Mouse (Mus musculus): ENCODE data around the gene Utf1. TPM values are rescaled to one million over a fixed set of nuclear protein-coding genes. Genes with fewer than 3 reads are reported as not detected.

The Utf1 gene
- polyA plus RNA-seq, 1 experiment from 2014 or later: not detected

DNA sequence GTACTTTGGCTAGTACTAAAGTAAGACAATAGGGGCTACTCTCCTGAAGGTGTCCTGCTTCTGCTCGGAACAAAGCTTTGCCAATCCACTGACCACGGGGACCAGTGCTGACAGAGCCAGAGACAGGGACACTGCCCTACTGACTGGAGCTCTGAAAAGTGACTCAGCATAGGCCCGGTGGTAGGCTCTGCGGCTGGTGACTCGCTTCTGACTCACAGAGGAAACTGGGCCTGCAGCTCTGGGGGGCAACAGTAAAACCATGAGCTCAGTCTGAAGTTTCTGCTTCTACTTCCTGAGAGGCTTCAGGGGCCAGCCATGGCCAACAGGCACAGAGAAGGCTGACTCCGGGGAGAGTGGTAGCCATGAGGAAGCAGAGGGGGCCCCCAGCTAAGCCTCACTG lies 27.8 kb downstream of the Utf1 start:
- Histone ChIP-seq H3K4me1 (replicated peaks; ENCODE audit: control insufficient read depth, insufficient read depth, low read length) (no peaks in the 10 kb centered on the region), H3K27me3 (ENCODE audit: control insufficient read depth, insufficient read depth, low read length) (no peaks in the 10 kb centered on the region), H3K9ac (ENCODE audit: low read depth, low read length) (no peak overlapping the region), H3K27ac (ENCODE audit: low read depth, low read length) (no peak overlapping the region), H3K4me3 (ENCODE audit: low read depth, low read length) (no peak overlapping the region), H3K36me3 (ENCODE audit: control insufficient read depth, insufficient read depth, low read length) (no peaks in the 10 kb centered on the region), H3K4me2 (replicated peaks; ENCODE audit: low read depth, low read length) (no peak overlapping the region), H3K9me3 (ENCODE audit: control insufficient read depth, low read length) (no peaks in the 10 kb centered on the region)
- ATAC-seq (ENCODE audit: low FRiP score) (no peak), DNase-seq (ENCODE audit: low spot score) (no peak)
- WGBS: 72% methylated on average over 6 of the region's 6 CpGs

DNA sequence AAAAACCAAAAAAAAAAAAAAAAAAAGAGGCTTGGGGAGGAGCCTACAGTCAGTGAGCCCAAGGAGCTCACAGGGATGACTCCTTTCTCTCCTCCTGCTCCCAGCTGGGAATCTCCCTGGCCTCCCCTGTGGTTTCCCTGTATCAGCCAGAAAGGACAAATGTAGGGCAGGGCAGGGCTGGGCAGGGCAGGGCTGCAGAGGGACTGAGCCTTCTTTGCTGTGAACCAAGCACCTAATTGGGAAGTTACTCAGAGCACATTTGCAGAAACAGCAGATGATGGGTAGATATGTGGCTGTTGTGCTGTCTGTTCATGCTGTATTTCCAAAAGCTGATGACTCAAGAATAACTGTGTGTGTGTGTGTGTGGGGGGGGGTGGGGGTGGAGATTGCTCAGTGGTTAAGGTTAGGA lies 29.3 kb downstream of the Utf1 start:
- no peak overlapping the region for H3K4me2 ChIP-seq (replicated peaks; ENCODE audit: low read depth, low read length)
- H3K4me3 ChIP-seq (ENCODE audit: low read depth, low read length): no peak overlapping the region
- ATAC-seq (ENCODE audit: low FRiP score) (no peak), DNase-seq (ENCODE audit: low spot score) (no peak)
- H3K27ac ChIP-seq (ENCODE audit: low read depth, low read length): no peak overlapping the region
- no peaks in the 10 kb centered on the region for H3K27me3 ChIP-seq (ENCODE audit: control insufficient read depth, insufficient read depth, low read length)
- H3K4me1 ChIP-seq (replicated peaks; ENCODE audit: control insufficient read depth, insufficient read depth, low read length): no peaks in the 10 kb centered on the region; the same call in 1 of the 2 replicates
- no peak overlapping the region for H3K9ac ChIP-seq (ENCODE audit: low read depth, low read length)
- no peaks in the 10 kb centered on the region for H3K9me3 ChIP-seq (ENCODE audit: control insufficient read depth, low read length)
- no peaks in the 10 kb centered on the region for H3K36me3 ChIP-seq (ENCODE audit: control insufficient read depth, insufficient read depth, low read length)

DNA sequence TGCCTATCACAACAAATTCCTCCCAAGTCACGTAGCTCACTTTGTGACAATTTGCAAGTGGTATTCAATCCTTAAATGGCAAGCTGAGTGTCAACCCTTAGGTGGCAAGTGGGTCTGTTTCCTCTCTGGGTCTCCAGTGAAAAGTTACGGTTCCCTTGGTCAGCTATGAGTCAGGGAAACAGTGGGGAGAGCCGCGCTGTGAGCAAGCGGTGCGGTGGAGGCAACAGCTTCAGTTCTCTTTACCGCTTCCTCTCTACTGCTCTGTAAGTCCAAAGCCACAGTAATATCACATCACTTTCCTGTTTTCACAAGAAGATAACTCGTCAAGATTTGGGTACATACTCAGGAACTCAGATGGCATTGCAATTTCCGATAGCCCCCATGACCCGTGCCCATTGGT lies 30.7 kb downstream of the Utf1 start:
- peaks cover 3% of the 10 kb centered on the region; the same call in 1 of the 2 replicates for H3K4me1 ChIP-seq (replicated peaks; ENCODE audit: control insufficient read depth, insufficient read depth, low read length)
- H3K27me3 ChIP-seq (ENCODE audit: control insufficient read depth, insufficient read depth, low read length): no peaks in the 10 kb centered on the region
- ATAC-seq (ENCODE audit: low FRiP score) (no peak), DNase-seq (ENCODE audit: low spot score) (no peak)
- H3K4me2 ChIP-seq (replicated peaks; ENCODE audit: low read depth, low read length): no peak overlapping the region
- H3K9me3 ChIP-seq (ENCODE audit: control insufficient read depth, low read length): no peaks in the 10 kb centered on the region
- H3K9ac ChIP-seq (ENCODE audit: low read depth, low read length): 0 out of 2 replicates have a peak overlapping the region, but pooled peaks have one; percentile 23
- WGBS: 92% methylated on average over 10 of the region's 10 CpGs
- H3K4me3 ChIP-seq (ENCODE audit: low read depth, low read length): no peak overlapping the region
- H3K36me3 ChIP-seq (ENCODE audit: control insufficient read depth, insufficient read depth, low read length): no peaks in the 10 kb centered on the region
- H3K27ac ChIP-seq (ENCODE audit: low read depth, low read length): no peak overlapping the region

GRCm38 (mm10) chr7:139975471-139975870 lies 31.9 kb downstream of the Utf1 start:
- H3K27ac ChIP-seq (ENCODE audit: low read depth, low read length): no peak overlapping the region
- no peak overlapping the region for H3K9ac ChIP-seq (ENCODE audit: low read depth, low read length)
- H3K4me2 ChIP-seq (replicated peaks; ENCODE audit: low read depth, low read length): no peak overlapping the region
- 57% methylated on average over 5 of the region's 5 CpGs for WGBS
- no peaks in the 10 kb centered on the region for H3K27me3 ChIP-seq (ENCODE audit: control insufficient read depth, insufficient read depth, low read length)
- no peak for ATAC-seq (ENCODE audit: low FRiP score)
- H3K9me3 ChIP-seq (ENCODE audit: control insufficient read depth, low read length): no peaks in the 10 kb centered on the region
- no peak overlapping the region for H3K4me3 ChIP-seq (ENCODE audit: low read depth, low read length)
- H3K36me3 ChIP-seq (ENCODE audit: control insufficient read depth, insufficient read depth, low read length): no peaks in the 10 kb centered on the region
- peaks cover 3% of the 10 kb centered on the region; the same call in 1 of the 2 replicates for H3K4me1 ChIP-seq (replicated peaks; ENCODE audit: control insufficient read depth, insufficient read depth, low read length)
- DNase-seq (ENCODE audit: low spot score): no peak

GRCm38 (mm10) chr7:139978278-139978892 lies 34.8 kb downstream of the Utf1 start, which contains the start of gene 6430531B16Rik:
Gene 6430531B16Rik, minus strand, starts transcription at chr7:139978755.
- no peak within 1 kb of the TSS for H3K27ac ChIP-seq (ENCODE audit: low read depth, low read length)
- peak; percentile 89 for DNase-seq (ENCODE audit: low spot score)
- H3K9me3 ChIP-seq (ENCODE audit: control insufficient read depth, low read length): no peaks in the 10 kb centered on the region
- H3K9ac ChIP-seq (ENCODE audit: low read depth, low read length): peak within 1 kb of the TSS; percentile 42
- 4% methylated on average over 32 of the region's 32 CpGs for WGBS
- peak within 1 kb of the TSS; percentile 51 for H3K4me3 ChIP-seq (ENCODE audit: low read depth, low read length)
- H3K4me2 ChIP-seq (replicated peaks; ENCODE audit: low read depth, low read length): peak within 1 kb of the TSS; percentile 72
- H3K4me1 ChIP-seq (replicated peaks; ENCODE audit: control insufficient read depth, insufficient read depth, low read length): peaks cover 3% of the 10 kb centered on the region; the same call in 1 of the 2 replicates
- H3K27me3 ChIP-seq (ENCODE audit: control insufficient read depth, insufficient read depth, low read length): no peaks in the 10 kb centered on the region
- no peaks in the 10 kb centered on the region for H3K36me3 ChIP-seq (ENCODE audit: control insufficient read depth, insufficient read depth, low read length)
- peak; percentile 91 for ATAC-seq (ENCODE audit: low FRiP score)

DNA sequence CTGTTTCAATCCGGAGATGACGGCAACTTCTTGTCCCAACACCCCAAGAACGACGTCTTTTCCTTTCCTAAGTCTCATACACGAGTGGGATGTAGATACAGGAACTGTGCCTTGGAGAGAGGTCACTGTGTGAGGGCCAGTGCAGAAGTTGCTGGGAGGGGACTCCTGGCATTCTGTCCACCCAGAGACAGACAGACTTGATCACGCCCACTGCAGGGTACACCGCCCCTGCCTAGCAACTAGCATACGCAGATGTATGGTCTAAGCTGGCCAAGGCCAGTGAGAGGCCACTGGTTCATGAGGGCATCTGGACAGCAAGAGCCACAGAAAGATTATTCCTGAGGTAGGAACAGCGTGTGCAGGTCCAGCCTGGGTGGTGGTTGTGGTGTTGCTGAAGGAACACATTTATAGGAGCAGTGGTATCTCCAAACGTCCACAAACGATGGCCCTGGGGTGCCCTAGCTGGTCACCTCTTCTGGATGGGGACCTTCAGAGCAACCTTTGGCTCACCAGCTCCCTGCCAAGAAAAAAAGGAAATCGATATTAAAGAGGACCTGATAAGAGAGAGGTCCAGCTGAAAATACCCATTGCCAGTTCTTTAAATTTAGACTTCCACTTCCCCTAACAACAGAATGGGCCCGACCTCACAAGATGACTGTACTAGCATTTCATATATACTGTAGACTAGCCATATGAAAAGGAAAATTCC lies 35.6 kb downstream of the Utf1 start:
- Histone ChIP-seq H3K4me3 (ENCODE audit: low read depth, low read length) (peak overlapping the region; percentile 51), H3K4me2 (replicated peaks; ENCODE audit: low read depth, low read length) (peak overlapping the region; percentile 72), H3K9me3 (ENCODE audit: control insufficient read depth, low read length) (no peaks in the 10 kb centered on the region), H3K4me1 (replicated peaks; ENCODE audit: control insufficient read depth, insufficient read depth, low read length) (peaks cover 3% of the 10 kb centered on the region; the same call in 1 of the 2 replicates), H3K9ac (ENCODE audit: low read depth, low read length) (peak overlapping the region; percentile 31), H3K27me3 (ENCODE audit: control insufficient read depth, insufficient read depth, low read length) (no peaks in the 10 kb centered on the region), H3K27ac (ENCODE audit: low read depth, low read length) (no peak overlapping the region), H3K36me3 (ENCODE audit: control insufficient read depth, insufficient read depth, low read length) (no peaks in the 10 kb centered on the region)
- DNase-seq (ENCODE audit: low spot score) (peak; percentile 14), ATAC-seq (ENCODE audit: low FRiP score) (peak; percentile 61)
- 48% methylated on average over 13 of the region's 13 CpGs for WGBS

GRCm38 (mm10) chr7:139980778-139981177 lies 37.2 kb downstream of the Utf1 start:
- 64% methylated on average over 3 of the region's 3 CpGs for WGBS
- no peak for ATAC-seq (ENCODE audit: low FRiP score)
- no peaks in the 10 kb centered on the region for H3K27me3 ChIP-seq (ENCODE audit: control insufficient read depth, insufficient read depth, low read length)
- no peak overlapping the region for H3K4me3 ChIP-seq (ENCODE audit: low read depth, low read length)
- no peaks in the 10 kb centered on the region for H3K9me3 ChIP-seq (ENCODE audit: control insufficient read depth, low read length)
- H3K4me1 ChIP-seq (replicated peaks; ENCODE audit: control insufficient read depth, insufficient read depth, low read length): peaks cover 3% of the 10 kb centered on the region; the same call in 1 of the 2 replicates
- no peaks in the 10 kb centered on the region for H3K36me3 ChIP-seq (ENCODE audit: control insufficient read depth, insufficient read depth, low read length)
- no peak overlapping the region for H3K4me2 ChIP-seq (replicated peaks; ENCODE audit: low read depth, low read length)
- no peak overlapping the region for H3K9ac ChIP-seq (ENCODE audit: low read depth, low read length)
- DNase-seq (ENCODE audit: low spot score): no peak
- H3K27ac ChIP-seq (ENCODE audit: low read depth, low read length): no peak overlapping the region

- DNase-seq (ENCODE audit: low spot score) (no peak), ATAC-seq (ENCODE audit: low FRiP score) (no peak)
- Histone ChIP-seq H3K4me1 (replicated peaks; ENCODE audit: control insufficient read depth, insufficient read depth, low read length) (peaks cover 3% of the 10 kb centered on the region; the same call in 1 of the 2 replicates), H3K4me3 (ENCODE audit: low read depth, low read length) (no peak overlapping the region), H3K27ac (ENCODE audit: low read depth, low read length) (no peak overlapping the region), H3K27me3 (ENCODE audit: control insufficient read depth, insufficient read depth, low read length) (no peaks in the 10 kb centered on the region), H3K9me3 (ENCODE audit: control insufficient read depth, low read length) (no peaks in the 10 kb centered on the region), H3K9ac (ENCODE audit: low read depth, low read length) (no peak overlapping the region), H3K36me3 (ENCODE audit: control insufficient read depth, insufficient read depth, low read length) (no peaks in the 10 kb centered on the region), H3K4me2 (replicated peaks; ENCODE audit: low read depth, low read length) (no peak overlapping the region)
- 87% methylated on average over 11 of the region's 11 CpGs for WGBS
Measured at GRCm38 (mm10) chr7:139982058-139982457, 38.5 kb downstream of the Utf1 start.

DNA sequence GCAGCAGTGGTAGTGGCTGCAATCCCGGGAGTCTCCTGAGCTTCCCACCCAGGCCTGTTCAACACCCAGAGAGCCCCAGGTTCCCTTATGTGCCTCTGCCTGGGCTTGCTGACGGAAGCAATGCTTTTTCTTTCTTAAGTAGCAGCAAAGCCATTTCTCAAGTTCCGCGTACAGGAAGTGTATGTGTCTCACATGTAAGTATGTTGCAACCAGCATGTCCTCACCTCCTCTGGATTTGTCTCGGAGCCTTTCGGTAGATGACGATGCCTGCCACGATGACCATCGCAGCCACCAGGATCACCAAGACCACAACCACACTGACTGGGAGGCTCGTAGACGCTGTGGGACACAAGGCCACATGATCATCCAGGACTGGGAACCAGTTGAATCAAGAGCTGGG lies 40.9 kb downstream of the Utf1 start:
- H3K9ac ChIP-seq (ENCODE audit: low read depth, low read length): no peak overlapping the region
- DNase-seq (ENCODE audit: low spot score): no peak
- no peak overlapping the region for H3K4me3 ChIP-seq (ENCODE audit: low read depth, low read length)
- H3K36me3 ChIP-seq (ENCODE audit: control insufficient read depth, insufficient read depth, low read length): no peaks in the 10 kb centered on the region
- no peaks in the 10 kb centered on the region for H3K9me3 ChIP-seq (ENCODE audit: control insufficient read depth, low read length)
- no peaks in the 10 kb centered on the region for H3K4me1 ChIP-seq (replicated peaks; ENCODE audit: control insufficient read depth, insufficient read depth, low read length)
- 94% methylated on average over 11 of the region's 11 CpGs for WGBS
- no peaks in the 10 kb centered on the region for H3K27me3 ChIP-seq (ENCODE audit: control insufficient read depth, insufficient read depth, low read length)
- H3K4me2 ChIP-seq (replicated peaks; ENCODE audit: low read depth, low read length): no peak overlapping the region
- ATAC-seq (ENCODE audit: low FRiP score): no peak
- H3K27ac ChIP-seq (ENCODE audit: low read depth, low read length): no peak overlapping the region
